Mouse (Mus musculus): Measurements from ENCODE around the gene Tas1r1. TPM values are rescaled to one million over a fixed set of nuclear protein-coding genes. Genes with fewer than 3 reads are reported as not detected.
A peak's percentile ranks its signal among the peaks of the same experiment; 100 is the strongest.

Gene Tas1r1
- polyA plus RNA-seq, 1 experiment, result 30.2 TPM

DNA sequence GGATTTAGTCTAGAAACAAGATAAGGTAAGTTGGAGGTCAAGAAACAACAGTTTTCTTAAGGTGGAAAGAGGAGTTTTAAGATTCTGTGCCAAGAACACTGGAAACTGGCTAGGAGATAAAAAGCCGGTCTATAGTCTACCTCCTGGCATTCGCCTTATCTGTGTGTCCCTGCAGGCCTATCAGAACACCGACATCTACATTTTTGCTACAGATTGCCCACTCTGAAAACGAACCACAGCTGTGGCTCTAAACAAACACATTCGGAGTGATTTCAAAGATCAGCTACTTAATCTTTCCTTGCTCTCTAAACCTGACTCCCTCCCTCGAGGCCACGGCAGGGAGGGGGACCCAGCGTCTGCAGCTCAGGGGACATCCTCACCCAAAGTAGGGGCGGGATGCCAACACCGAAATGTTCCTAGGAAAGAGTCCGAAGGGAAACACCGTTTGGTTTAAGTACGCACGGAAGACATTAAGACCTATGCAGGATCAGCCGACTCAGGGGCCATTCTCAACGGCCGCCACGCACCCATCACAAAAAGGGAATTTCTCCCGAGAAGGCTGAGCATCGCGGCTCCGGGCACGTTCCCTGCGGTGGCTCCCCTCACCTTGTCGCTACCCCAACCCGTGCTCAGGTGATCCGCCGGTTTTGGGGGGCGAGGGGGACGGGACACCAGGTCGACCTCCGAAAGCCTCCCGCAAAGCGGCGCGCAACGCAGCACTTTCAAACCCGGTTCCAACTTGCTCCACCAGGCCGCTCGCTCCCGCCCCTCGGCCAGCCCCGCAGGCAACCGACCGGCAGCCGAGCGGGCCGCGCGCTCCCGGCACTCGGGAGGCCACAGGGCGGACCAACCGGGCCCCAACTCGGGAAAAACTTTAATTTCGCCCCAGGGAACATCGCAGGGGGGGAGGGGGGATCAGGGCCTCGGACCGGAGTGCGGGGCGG, 43.9 kb downstream of the Tas1r1 start:
- Histone ChIP-seq H3K27ac (ENCODE audit: control insufficient read depth, insufficient read depth, low read depth, low read length) (peak overlapping the region; percentile 88), H3K4me1 (ENCODE audit: control insufficient read depth, insufficient read depth, low read length) (peaks cover 4% of the 10 kb centered on the region)

DNA sequence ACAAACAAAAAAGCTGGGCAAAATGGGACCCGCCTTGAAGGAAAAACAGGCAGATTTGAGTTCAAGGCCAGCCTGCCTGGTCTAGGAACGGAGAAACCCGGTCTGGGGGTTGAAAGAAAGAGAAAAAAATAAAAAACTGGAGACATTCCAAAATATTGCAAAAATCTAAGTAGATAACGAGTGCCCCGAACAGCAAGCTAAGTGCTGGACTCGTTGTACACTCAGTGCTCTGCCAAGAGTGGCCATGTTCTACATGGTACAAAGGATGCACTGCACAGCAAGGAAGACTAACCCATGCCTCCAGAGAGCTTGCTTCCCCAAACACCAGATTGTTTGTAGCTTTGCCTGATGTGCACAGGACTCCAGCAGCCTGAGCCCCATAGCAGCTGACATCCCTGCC, 45.3 kb downstream of the Tas1r1 start:
- Histone ChIP-seq H3K36me3 (ENCODE audit: control insufficient read depth, insufficient read depth, low read length) (no peaks in the 10 kb centered on the region), H3K27me3 (ENCODE audit: control insufficient read depth, insufficient read depth, low read length) (no peaks in the 10 kb centered on the region), H3K4me1 (ENCODE audit: control insufficient read depth, insufficient read depth, low read length) (peaks cover 13% of the 10 kb centered on the region), H3K27ac (ENCODE audit: control insufficient read depth, insufficient read depth, low read depth, low read length) (peak overlapping the region; percentile 73), H3K4me3 (ENCODE audit: control insufficient read depth, low read depth, low read length) (peak overlapping the region; percentile 8; the same call in 1 of the 2 replicates)
- no peak; the same call in 1 of the 2 replicates for TF ChIP-seq POLR2A (IDR thresholded peaks at IDR 0.05; ENCODE audit: control insufficient read depth, low read depth, low read length)
- TF ChIP-seq CTCF (IDR thresholded peaks at IDR 0.05; ENCODE audit: control insufficient read depth, insufficient read depth, insufficient replicate concordance, low read depth, low read length), result no peak

More for the DNA sequence above, 43.9 kb downstream of the Tas1r1 start:
- H3K36me3 ChIP-seq (ENCODE audit: control insufficient read depth, insufficient read depth, low read length), result no peaks in the 10 kb centered on the region
- TF ChIP-seq CTCF (IDR thresholded peaks at IDR 0.05; ENCODE audit: control insufficient read depth, insufficient read depth, insufficient replicate concordance, low read depth, low read length) (no peak), POLR2A (IDR thresholded peaks at IDR 0.05; ENCODE audit: control insufficient read depth, low read depth, low read length) (no peak)
- H3K27me3 ChIP-seq (ENCODE audit: control insufficient read depth, insufficient read depth, low read length), result no peaks in the 10 kb centered on the region
- H3K4me3 ChIP-seq (ENCODE audit: control insufficient read depth, low read depth, low read length), result peak overlapping the region; percentile 98

- H3K27me3 ChIP-seq (ENCODE audit: control insufficient read depth, insufficient read depth, low read length), result no peaks in the 10 kb centered on the region
- no peaks in the 10 kb centered on the region for H3K36me3 ChIP-seq (ENCODE audit: control insufficient read depth, insufficient read depth, low read length)
- TF ChIP-seq CTCF (IDR thresholded peaks at IDR 0.05; ENCODE audit: control insufficient read depth, insufficient read depth, insufficient replicate concordance, low read depth, low read length) (no peak), POLR2A (IDR thresholded peaks at IDR 0.05; ENCODE audit: control insufficient read depth, low read depth, low read length) (no peak)
- no peak overlapping the region for H3K27ac ChIP-seq (ENCODE audit: control insufficient read depth, insufficient read depth, low read depth, low read length)
- peaks cover 14% of the 10 kb centered on the region for H3K4me1 ChIP-seq (ENCODE audit: control insufficient read depth, insufficient read depth, low read length)
- H3K4me3 ChIP-seq (ENCODE audit: control insufficient read depth, low read depth, low read length), result no peak overlapping the region
Observed at GRCm38 (mm10) chr4:151992091-151992490, 46.3 kb downstream of the Tas1r1 start.

- Histone ChIP-seq H3K4me3 (ENCODE audit: control insufficient read depth, low read depth, low read length) (peak overlapping the region; percentile 84), H3K27ac (ENCODE audit: control insufficient read depth, insufficient read depth, low read depth, low read length) (0 out of 2 replicates have a peak overlapping the region, but pooled peaks have one; percentile 30), H3K36me3 (ENCODE audit: control insufficient read depth, insufficient read depth, low read length) (no peaks in the 10 kb centered on the region), H3K27me3 (ENCODE audit: control insufficient read depth, insufficient read depth, low read length) (no peaks in the 10 kb centered on the region), H3K4me1 (ENCODE audit: control insufficient read depth, insufficient read depth, low read length) (peaks cover 14% of the 10 kb centered on the region)
- TF ChIP-seq CTCF (IDR thresholded peaks at IDR 0.05; ENCODE audit: control insufficient read depth, insufficient read depth, insufficient replicate concordance, low read depth, low read length) (no peak), POLR2A (IDR thresholded peaks at IDR 0.05; ENCODE audit: control insufficient read depth, low read depth, low read length) (no peak)
Observed at GRCm38 (mm10) chr4:151989110-151989488, 49.3 kb downstream of the Tas1r1 start.

DNA sequence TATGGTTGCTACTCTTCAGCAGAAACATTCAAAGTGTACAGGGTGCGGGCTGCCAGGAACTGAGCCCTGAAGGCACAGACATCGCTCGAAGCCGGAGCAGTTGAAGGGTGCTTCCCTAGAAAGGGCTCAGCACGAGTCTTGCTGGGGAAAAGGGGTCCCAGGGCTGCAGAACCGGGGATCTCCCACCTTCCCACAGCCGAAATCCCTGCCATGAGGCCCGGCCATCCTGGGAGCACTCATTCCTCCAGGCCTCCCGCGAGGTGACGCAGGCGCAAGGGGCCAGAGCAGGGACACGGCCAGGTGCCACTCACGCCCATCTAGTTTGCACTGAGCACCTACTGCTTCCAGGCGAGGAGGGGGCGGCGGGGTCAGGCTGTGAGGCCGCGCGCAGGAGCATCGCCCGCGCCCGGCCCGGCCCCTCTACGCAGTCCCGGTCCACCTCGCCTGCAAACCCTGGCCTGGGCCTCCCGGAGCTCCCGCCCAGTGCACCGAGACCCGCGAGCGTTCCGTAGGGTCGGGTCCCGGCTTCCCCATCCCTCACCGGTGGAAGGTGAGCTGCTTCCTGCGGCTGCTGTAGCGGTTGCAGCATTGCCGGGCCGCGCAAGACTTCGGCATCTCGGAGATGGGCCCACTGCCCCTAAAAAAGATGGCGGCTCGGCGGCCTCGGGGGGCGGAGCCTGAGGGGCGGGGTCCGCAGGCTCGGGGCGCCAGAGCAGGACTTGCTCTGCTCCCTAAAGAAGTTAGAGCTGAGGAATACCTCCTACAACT, 49.8 kb downstream of the Tas1r1 start, which contains the start of gene Thap3:
Gene Thap3, minus strand, starts transcription at position 656 of the 768 bp plus-strand sequence.
- Histone ChIP-seq H3K4me1 (ENCODE audit: control insufficient read depth, insufficient read depth, low read length) (peaks cover 14% of the 10 kb centered on the region), H3K27ac (ENCODE audit: control insufficient read depth, insufficient read depth, low read depth, low read length) (peak within 1 kb of the TSS; percentile 65), H3K4me3 (ENCODE audit: control insufficient read depth, low read depth, low read length) (peak within 1 kb of the TSS; percentile 84), H3K27me3 (ENCODE audit: control insufficient read depth, insufficient read depth, low read length) (no peaks in the 10 kb centered on the region), H3K36me3 (ENCODE audit: control insufficient read depth, insufficient read depth, low read length) (no peaks in the 10 kb centered on the region)
- TF ChIP-seq CTCF (IDR thresholded peaks at IDR 0.05; ENCODE audit: control insufficient read depth, insufficient read depth, insufficient replicate concordance, low read depth, low read length) (no peak), POLR2A (IDR thresholded peaks at IDR 0.05; ENCODE audit: control insufficient read depth, low read depth, low read length) (no peak)

DNA sequence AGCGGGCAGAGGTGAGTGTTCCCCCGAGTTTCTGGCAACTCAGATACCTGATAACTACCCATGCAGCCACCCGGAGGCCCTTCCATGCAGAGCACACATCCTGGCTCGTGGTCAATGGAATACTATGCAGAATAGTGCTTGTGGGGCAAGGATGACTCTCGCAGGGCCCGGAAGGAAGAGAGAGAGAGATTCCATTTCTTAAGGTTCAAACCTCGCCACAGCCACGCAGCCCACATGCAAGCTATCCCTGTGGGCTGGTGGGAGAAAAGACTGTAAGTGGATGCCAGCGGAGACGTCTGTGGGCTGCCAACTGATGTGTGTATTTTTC, 50.4 kb downstream of the Tas1r1 start:
- H3K27ac ChIP-seq (ENCODE audit: control insufficient read depth, insufficient read depth, low read depth, low read length), result peak overlapping the region; percentile 65
- peak overlapping the region; percentile 84 for H3K4me3 ChIP-seq (ENCODE audit: control insufficient read depth, low read depth, low read length)
- no peaks in the 10 kb centered on the region for H3K27me3 ChIP-seq (ENCODE audit: control insufficient read depth, insufficient read depth, low read length)
- H3K4me1 ChIP-seq (ENCODE audit: control insufficient read depth, insufficient read depth, low read length), result peaks cover 14% of the 10 kb centered on the region
- TF ChIP-seq CTCF (IDR thresholded peaks at IDR 0.05; ENCODE audit: control insufficient read depth, insufficient read depth, insufficient replicate concordance, low read depth, low read length), result no peak
- no peak for TF ChIP-seq POLR2A (IDR thresholded peaks at IDR 0.05; ENCODE audit: control insufficient read depth, low read depth, low read length)
- no peaks in the 10 kb centered on the region for H3K36me3 ChIP-seq (ENCODE audit: control insufficient read depth, insufficient read depth, low read length)

- TF ChIP-seq CTCF (IDR thresholded peaks at IDR 0.05; ENCODE audit: control insufficient read depth, insufficient read depth, insufficient replicate concordance, low read depth, low read length) (no peak), POLR2A (IDR thresholded peaks at IDR 0.05; ENCODE audit: control insufficient read depth, low read depth, low read length) (no peak)
- Histone ChIP-seq H3K4me3 (ENCODE audit: control insufficient read depth, low read depth, low read length) (no peak overlapping the region), H3K4me1 (ENCODE audit: control insufficient read depth, insufficient read depth, low read length) (peaks cover 10% of the 10 kb centered on the region), H3K36me3 (ENCODE audit: control insufficient read depth, insufficient read depth, low read length) (no peaks in the 10 kb centered on the region), H3K27me3 (ENCODE audit: control insufficient read depth, insufficient read depth, low read length) (no peaks in the 10 kb centered on the region), H3K27ac (ENCODE audit: control insufficient read depth, insufficient read depth, low read depth, low read length) (no peak overlapping the region)
Observed at GRCm38 (mm10) chr4:151986650-151987049, 51.7 kb downstream of the Tas1r1 start.

Data from testis, adult 2 months (tissue).